Mouse (Mus musculus): ENCODE results near the gene Phf7.

The Phf7 gene

GRCm38 (mm10) chr14:31232404-31233069 is 18.6 kb downstream of the Phf7 start:
- no peak for DNase-seq (ENCODE audit: low read depth)

GRCm38 (mm10) chr14:31230442-31230841 is 20.7 kb downstream of the Phf7 start:
- DNase-seq (ENCODE audit: low read depth), result no peak

- no peak for DNase-seq (ENCODE audit: low read depth)
These were observed 22.9 kb downstream of the Phf7 start for GRCm38 (mm10) chr14:31228234-31228633.

GRCm38 (mm10) chr14:31226978-31227377 is 24.1 kb downstream of the Phf7 start:
- DNase-seq (ENCODE audit: low read depth), result no peak

GRCm38 (mm10) chr14:31217666-31218065 is 33.5 kb downstream of the Phf7 start, which contains the start of gene Sema3g:
Gene Sema3g (plus strand): TSS chr14:31217860.
- DNase-seq (ENCODE audit: low read depth), result no peak

GRCm38 (mm10) chr14:31216846-31217245 is 34.3 kb downstream of the Phf7 start, which contains the start of gene Nisch:
Gene Nisch (minus strand): TSS chr14:31216946.
- DNase-seq (ENCODE audit: low read depth), result no peak

GRCm38 (mm10) chr14:31215157-31216002 is 35.7 kb downstream of the Phf7 start:
- DNase-seq (ENCODE audit: low read depth), result peak; percentile 88

GRCm38 (mm10) chr14:31214684-31215083 is 36.4 kb downstream of the Phf7 start:
- DNase-seq (ENCODE audit: low read depth), result no peak

GRCm38 (mm10) chr14:31213868-31214267 is 37.2 kb downstream of the Phf7 start:
- DNase-seq (ENCODE audit: low read depth), result no peak

GRCm38 (mm10) chr14:31212499-31212898 is 38.6 kb downstream of the Phf7 start:
- no peak for DNase-seq (ENCODE audit: low read depth)

- DNase-seq (ENCODE audit: low read depth), result no peak
These were observed 39.3 kb downstream of the Phf7 start for GRCm38 (mm10) chr14:31211854-31212253.

GRCm38 (mm10) chr14:31209133-31209557 is 42.0 kb downstream of the Phf7 start:
- DNase-seq (ENCODE audit: low read depth), result no peak

- no peak for DNase-seq (ENCODE audit: low read depth)
These were observed 43.0 kb downstream of the Phf7 start, which contains the start of gene Tnnc1 for GRCm38 (mm10) chr14:31208084-31208483. Gene Tnnc1 (plus strand): TSS chr14:31208312.

GRCm38 (mm10) chr14:31207070-31207830 is 43.9 kb downstream of the Phf7 start:
- no peak for DNase-seq (ENCODE audit: low read depth)

- DNase-seq (ENCODE audit: low read depth), result peak; percentile 96
These were observed 44.6 kb downstream of the Phf7 start for GRCm38 (mm10) chr14:31206472-31206981.

- DNase-seq (ENCODE audit: low read depth), result peak; percentile 41
These were observed 45.3 kb downstream of the Phf7 start for GRCm38 (mm10) chr14:31205562-31206467.

GRCm38 (mm10) chr14:31205244-31205561 is 45.9 kb downstream of the Phf7 start:
- DNase-seq (ENCODE audit: low read depth), result no peak

- no peak for DNase-seq (ENCODE audit: low read depth)
These were observed 46.3 kb downstream of the Phf7 start for GRCm38 (mm10) chr14:31204844-31205243.

- DNase-seq (ENCODE audit: low read depth), result no peak
These were observed 51.1 kb downstream of the Phf7 start for GRCm38 (mm10) chr14:31200038-31200437.

GRCm38 (mm10) chr14:31199599-31199998 is 51.5 kb downstream of the Phf7 start:
- no peak for DNase-seq (ENCODE audit: low read depth)
